Mouse (Mus musculus) bone marrow macrophage, adult 2 months (primary cell): ENCODE measurements around the gene Aco2.

Experiments
- CTCF ChIP-seq: IDR thresholded peaks from 2 replicates; pipeline ENCODE4 v1.5.1; 2012; ENCODE audit warnings: low read depth, mild to moderate bottlenecking, low read length, moderate library complexity
- POLR2A ChIP-seq: IDR thresholded peaks from 2 replicates; pipeline ENCODE4 v1.6.1; 2012; ENCODE audit warnings: mild to moderate bottlenecking, low read depth, low read length, borderline replicate concordance

DNA sequence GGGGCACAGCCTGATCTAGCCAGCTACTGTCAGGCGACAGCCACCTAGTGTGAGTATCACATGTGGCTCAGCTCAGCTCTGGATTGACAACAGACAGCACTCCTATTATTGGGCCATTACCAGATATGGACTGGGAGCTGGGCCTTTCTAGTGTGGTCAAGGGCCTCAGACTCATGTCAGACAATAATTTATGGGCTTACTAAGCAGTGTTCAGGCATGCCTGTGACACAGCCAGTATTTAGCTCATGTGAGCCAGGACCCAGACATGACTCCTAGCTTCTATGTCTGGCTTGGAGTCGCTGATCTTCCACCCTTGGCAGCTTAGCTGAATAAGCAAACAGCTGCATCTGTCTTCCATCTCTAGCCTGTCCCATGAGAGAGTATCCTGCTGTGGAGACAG is 40.4 kb downstream of the Aco2 start:
- no peak for TF ChIP-seq POLR2A
- no peak for TF ChIP-seq CTCF
